Mouse (Mus musculus) embryonic facial prominence, embryonic 11.5 days (tissue): ENCODE measurements around the gene Znrd1. TPM values are rescaled to one million over a fixed set of nuclear protein-coding genes. Genes with fewer than 3 reads are reported as not detected.

Source experiments
- ATAC-seq: fragments of 200-750 bp; cut with Nextera tagmentation; replicated peaks from 2 replicates; pipeline ENCODE4 v1.8.0; 2017; ENCODE audit warnings: low read depth; ENCODE audit not compliant: insufficient number of reproducible peaks, low FRiP score, low TSS enrichment
- DNase-seq: peaks from one replicate; pipeline ENCODE4 v3.0.0-alpha.2; 2015; ENCODE audit warnings: low spot score
- H3K27ac ChIP-seq: fragments of 300-500 bp; sonication (generic); replicated peaks from 2 replicates; pipeline ENCODE4 v1.5.1; 2014; ENCODE audit warnings: mild to moderate bottlenecking, low read depth, low read length, control low read depth
- H3K27me3 ChIP-seq: fragments of 300-500 bp; sonication (generic); 2 replicates; pipeline ENCODE4 v1.6.1; 2014; ENCODE audit warnings: mild to moderate bottlenecking, low read length, moderate library complexity, mixed read lengths; ENCODE audit not compliant: control insufficient read depth, insufficient read depth
- H3K36me3 ChIP-seq: fragments of 300-500 bp; sonication (generic); replicated peaks from 2 replicates; pipeline ENCODE4 v1.6.1; 2014; ENCODE audit warnings: low read depth, mild to moderate bottlenecking, low read length, moderate library complexity, mixed read lengths; ENCODE audit not compliant: control insufficient read depth, insufficient read depth
- H3K4me1 ChIP-seq: fragments of 300-500 bp; sonication (generic); 2 replicates; pipeline ENCODE4 v1.6.1; 2014; ENCODE audit warnings: low read length, mixed read lengths; ENCODE audit not compliant: control insufficient read depth, insufficient read depth
- H3K4me2 ChIP-seq: fragments of 300-500 bp; sonication (generic); 2 replicates; pipeline ENCODE4 v1.6.1; 2014; ENCODE audit warnings: low read depth, mild to moderate bottlenecking, control low read depth, low read length, moderate library complexity
- H3K4me3 ChIP-seq: fragments of 300-500 bp; sonication (generic); 2 replicates; pipeline ENCODE4 v1.5.1; 2014; ENCODE audit warnings: low read depth, low read length, control low read depth
- H3K9ac ChIP-seq: fragments of 300-500 bp; sonication (generic); replicated peaks from 2 replicates; pipeline ENCODE4 v1.6.1; 2014; ENCODE audit warnings: mild to moderate bottlenecking, control low read depth, low read length
- H3K9me3 ChIP-seq: fragments of 300-500 bp; sonication (generic); replicated peaks from 2 replicates; pipeline ENCODE4 v1.6.1; 2016; ENCODE audit warnings: mild to moderate bottlenecking, low read length, inconsistent platforms, mixed read lengths; ENCODE audit not compliant: control insufficient read depth
- WGBS: fragments of 180-500 bp; shearing (Covaris S2); extraction: QIAGEN DNeasy Blood & Tissue Kit; methylation state at CpG from one replicate; pipeline ENCODE4 v1.1.7; 2014; 5-methylcytosine and 5-hydroxymethylcytosine counted together
- polyA plus RNA-seq: library from polyadenylated mRNA; unstranded; fragments of >200 nt; fragmentation: Nextera tagmentation; extraction: Ambion mirVana; gene quantifications from 2 replicates; pipeline ENCODE4 v1.2.1, GENCODE M21; 2014

Gene Znrd1
- polyA plus RNA-seq, 1 experiment from 2014 or later, result 96.7 TPM

- H3K27me3 ChIP-seq, result no peaks in the 10 kb centered on the region
- DNase-seq (no peak), ATAC-seq (no peak)
- H3K4me3 ChIP-seq, result no peak overlapping the region
- WGBS, result 6% methylated on average over 4 of the region's 4 CpGs
- H3K4me2 ChIP-seq, result no peak overlapping the region; the same call in 1 of the 2 replicates
- no peaks in the 10 kb centered on the region for H3K4me1 ChIP-seq
- H3K27ac ChIP-seq, result no peak overlapping the region
- no peaks in the 10 kb centered on the region for H3K9me3 ChIP-seq
- H3K36me3 ChIP-seq, result no peaks in the 10 kb centered on the region
- H3K9ac ChIP-seq, result no peak overlapping the region
Measured at GRCm38 (mm10) chr17:36981845-36982244, 23.5 kb upstream of the Znrd1 start.

- Histone ChIP-seq H3K4me1 (no peaks in the 10 kb centered on the region), H3K4me3 (no peak within 1 kb of the TSS), H3K27ac (no peak within 1 kb of the TSS), H3K36me3 (no peaks in the 10 kb centered on the region), H3K9me3 (no peaks in the 10 kb centered on the region), H3K9ac (no peak within 1 kb of the TSS), H3K27me3 (no peaks in the 10 kb centered on the region), H3K4me2 (peak within 1 kb of the TSS; percentile 27; the same call in 1 of the 2 replicates)
- 13% methylated on average over 18 of the region's 18 CpGs for WGBS
- ATAC-seq (no peak), DNase-seq (no peak)
Measured at GRCm38 (mm10) chr17:36981221-36981813, 23.0 kb upstream of the Znrd1 start, which contains the start of gene 2410137M14Rik. Gene 2410137M14Rik (minus strand): TSS chr17:36981237.

GRCm38 (mm10) chr17:36973271-36973787 lies 15.0 kb upstream of the Znrd1 start:
- no peak for ATAC-seq
- WGBS, result 61% methylated on average over 8 of the region's 8 CpGs

DNA sequence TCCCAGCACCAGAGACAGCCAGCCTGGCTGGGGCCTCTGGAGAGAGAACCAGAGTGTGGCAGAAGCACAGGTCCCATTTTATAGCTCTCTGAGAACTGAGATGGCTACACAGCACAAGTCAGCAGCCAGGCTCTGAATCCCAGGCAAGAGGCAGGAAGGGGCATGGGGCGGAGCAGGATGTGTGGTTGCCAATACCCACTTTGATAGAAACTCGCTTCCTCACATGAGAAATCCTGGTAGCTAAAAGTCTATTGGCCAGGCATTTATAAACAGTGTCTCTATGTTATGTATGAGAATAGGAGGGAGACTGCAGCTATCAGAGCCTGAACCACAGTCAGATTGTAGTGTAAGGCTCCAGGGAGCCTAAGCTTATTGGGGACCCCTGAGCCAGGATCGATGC lies 14.4 kb upstream of the Znrd1 start:
- Histone ChIP-seq H3K27ac (no peak overlapping the region), H3K4me3 (no peak overlapping the region), H3K27me3 (no peaks in the 10 kb centered on the region), H3K36me3 (no peaks in the 10 kb centered on the region), H3K4me1 (no peaks in the 10 kb centered on the region), H3K4me2 (no peak overlapping the region), H3K9me3 (no peaks in the 10 kb centered on the region), H3K9ac (no peak overlapping the region)
- WGBS, result 83% methylated on average over 3 of the region's 3 CpGs
- DNase-seq (no peak), ATAC-seq (no peak)

More at GRCm38 (mm10) chr17:36973271-36973787, 15.0 kb upstream of the Znrd1 start:
- H3K27me3 ChIP-seq, result no peaks in the 10 kb centered on the region
- no peaks in the 10 kb centered on the region for H3K4me1 ChIP-seq
- H3K9me3 ChIP-seq, result no peaks in the 10 kb centered on the region
- H3K36me3 ChIP-seq, result no peaks in the 10 kb centered on the region
- no peak overlapping the region for H3K4me2 ChIP-seq
- H3K27ac ChIP-seq, result no peak overlapping the region
- DNase-seq, result no peak
- no peak overlapping the region for H3K4me3 ChIP-seq
- H3K9ac ChIP-seq, result no peak overlapping the region

DNA sequence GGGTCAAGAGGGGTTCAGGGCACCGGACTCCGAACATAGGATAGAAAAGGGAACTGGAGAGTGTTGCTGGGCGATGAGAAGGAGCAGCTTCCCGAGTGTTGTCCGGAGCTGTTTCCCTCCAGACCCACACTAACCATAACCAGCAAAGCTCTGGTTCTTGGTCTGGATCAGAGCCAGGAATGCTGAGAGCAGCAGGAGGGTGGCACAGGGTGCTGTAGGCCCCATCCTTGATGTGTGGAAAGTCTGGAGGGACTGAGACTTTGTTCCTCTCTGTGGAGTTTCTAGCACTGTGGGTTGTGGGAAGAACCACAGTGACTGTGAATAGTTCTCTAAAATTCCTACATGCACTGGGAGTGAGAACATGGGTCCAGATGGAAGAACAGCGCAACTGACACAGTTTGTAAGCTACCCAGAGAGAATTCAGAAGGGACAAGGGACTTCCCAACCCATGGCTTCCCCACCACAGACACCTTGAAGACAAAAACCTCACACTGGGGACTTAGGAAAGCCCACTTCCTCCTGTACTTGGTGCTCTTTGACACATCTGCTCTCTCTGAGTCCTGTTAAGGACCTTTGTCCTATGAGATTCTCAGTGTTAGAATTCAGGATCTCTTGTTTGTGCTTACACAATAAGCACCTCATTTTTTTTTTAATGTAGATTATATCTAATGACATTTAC lies 13.0 kb upstream of the Znrd1 start:
- H3K9ac ChIP-seq, result no peak overlapping the region
- H3K36me3 ChIP-seq, result no peaks in the 10 kb centered on the region
- no peaks in the 10 kb centered on the region for H3K27me3 ChIP-seq
- H3K4me1 ChIP-seq, result no peaks in the 10 kb centered on the region
- H3K4me3 ChIP-seq, result no peak overlapping the region
- H3K4me2 ChIP-seq, result no peak overlapping the region
- DNase-seq (no peak), ATAC-seq (no peak)
- H3K27ac ChIP-seq, result no peak overlapping the region
- WGBS, result 84% methylated on average over 6 of the region's 6 CpGs
- no peaks in the 10 kb centered on the region for H3K9me3 ChIP-seq

GRCm38 (mm10) chr17:36970316-36970890 lies 12.0 kb upstream of the Znrd1 start:
- Histone ChIP-seq H3K27ac (no peak overlapping the region), H3K4me2 (no peak overlapping the region), H3K27me3 (no peaks in the 10 kb centered on the region), H3K4me1 (no peaks in the 10 kb centered on the region), H3K9me3 (no peaks in the 10 kb centered on the region), H3K9ac (no peak overlapping the region), H3K36me3 (no peaks in the 10 kb centered on the region), H3K4me3 (no peak overlapping the region)
- ATAC-seq (no peak), DNase-seq (no peak)
- WGBS, result 86% methylated on average over 14 of the region's 14 CpGs

DNA sequence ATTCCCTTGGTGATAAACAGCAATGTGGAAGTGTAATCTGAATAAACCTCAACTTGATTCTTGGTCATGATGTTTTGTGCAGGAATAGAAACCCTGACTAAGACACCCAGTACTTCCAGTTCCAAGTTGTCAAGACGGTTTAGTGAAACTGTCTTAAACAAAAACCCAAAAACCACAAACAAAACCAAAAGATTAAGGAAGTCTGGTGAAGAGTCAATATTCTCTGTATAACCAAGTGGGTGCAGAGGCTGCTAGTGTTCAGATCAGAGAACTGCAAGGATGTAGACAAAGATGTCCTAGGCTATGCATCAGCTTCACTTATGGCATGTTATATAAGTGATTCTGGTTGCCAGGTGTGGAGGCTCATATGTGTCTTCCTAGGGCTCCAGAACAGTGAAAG lies 8.5 kb upstream of the Znrd1 start:
- no peak overlapping the region for H3K4me2 ChIP-seq
- H3K9me3 ChIP-seq, result no peaks in the 10 kb centered on the region
- no peak overlapping the region for H3K9ac ChIP-seq
- no peaks in the 10 kb centered on the region for H3K36me3 ChIP-seq
- no peak for ATAC-seq
- no peak overlapping the region for H3K27ac ChIP-seq
- 88% methylated on average over 1 of the region's 1 CpGs for WGBS
- no peak overlapping the region for H3K4me3 ChIP-seq
- no peak for DNase-seq
- H3K4me1 ChIP-seq, result no peaks in the 10 kb centered on the region
- H3K27me3 ChIP-seq, result no peaks in the 10 kb centered on the region

DNA sequence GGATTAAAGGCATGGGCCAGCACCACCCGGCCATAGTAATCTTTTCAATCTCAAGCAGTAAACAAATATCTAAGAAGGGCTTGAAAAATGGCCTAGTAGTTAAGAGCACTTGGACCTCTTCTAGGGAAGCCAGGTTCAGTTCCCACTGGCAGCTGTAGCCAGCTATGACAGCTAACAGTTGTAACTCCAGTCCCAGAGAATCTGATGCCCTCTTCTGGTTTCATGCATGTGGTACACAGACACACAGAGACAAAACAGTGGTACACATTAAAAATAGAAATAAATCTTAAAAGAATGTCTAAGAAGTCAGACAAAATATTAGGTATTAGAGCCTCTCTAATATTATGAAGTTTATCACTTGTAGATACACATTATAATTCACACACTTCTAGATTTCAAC lies 2.8 kb upstream of the Znrd1 start:
- DNase-seq, result no peak
- no peaks in the 10 kb centered on the region for H3K27me3 ChIP-seq
- no peaks in the 10 kb centered on the region for H3K36me3 ChIP-seq
- no peak for ATAC-seq
- no peak overlapping the region for H3K9ac ChIP-seq
- no peaks in the 10 kb centered on the region for H3K4me1 ChIP-seq
- no peaks in the 10 kb centered on the region for H3K9me3 ChIP-seq
- H3K27ac ChIP-seq, result no peak overlapping the region
- no peak overlapping the region for H3K4me3 ChIP-seq
- WGBS, result 76% methylated on average over 1 of the region's 1 CpGs
- H3K4me2 ChIP-seq, result no peak overlapping the region
